Mouse (Mus musculus): ENCODE data around the gene Apobec1. TPM values are rescaled to one million over a fixed set of nuclear protein-coding genes. Genes with fewer than 3 reads are reported as not detected.

Apobec1 gene
- total RNA-seq, 1 experiment from 2014 or later: 115 TPM

GRCm38 (mm10) chr6:122531466-122532174 is 70.6 kb downstream of the Apobec1 start:
- ATAC-seq (ENCODE audit: extremely low read depth, insufficient number of reproducible peaks, low FRiP score, poor library complexity, severe bottlenecking): no peak

- ATAC-seq (ENCODE audit: extremely low read depth, insufficient number of reproducible peaks, low FRiP score, poor library complexity, severe bottlenecking): no peak
These were observed 74.1 kb downstream of the Apobec1 start for GRCm38 (mm10) chr6:122528136-122528535.

Other genes starting within 250 kb of the Apobec1 start
- gene Rimklb, start 103.7 kb downstream of the Apobec1 start, total RNA-seq (2017): 0.12 and 3.2 TPM in 2 replicates
- gene Mfap5, start 96.6 kb downstream of the Apobec1 start, total RNA-seq (2017): not detected in 2 replicates
- gene Aicda, start 48.6 kb downstream of the Apobec1 start, total RNA-seq (2017): 0.58 and 0.98 TPM in 2 replicates
- gene Gdf3, start 7.6 kb upstream of the Apobec1 start, total RNA-seq (2017): 0.23 and 0.25 TPM in 2 replicates
- gene Dppa3, start 24.0 kb upstream of the Apobec1 start, total RNA-seq (2017): not detected in 2 replicates
- gene Nanog, start 105.0 kb upstream of the Apobec1 start, total RNA-seq (2017): not detected in 2 replicates
- 315 and 331 TPM in 2 replicates for gene Slc2a3, start 199.2 kb upstream of the Apobec1 start, total RNA-seq (2017)
- 32.8 and 38.8 TPM in 2 replicates for gene Foxj2, start 217.5 kb upstream of the Apobec1 start, total RNA-seq (2017)

All from neutrophil, adult 5-6 weeks (primary cell).